Mouse (Mus musculus) olfactory bulb, adult 2 months (tissue): ENCODE measurements around the gene Klhl7.

Experiments used
- CTCF ChIP-seq: fragments of 200-500 bp; IDR thresholded peaks from 2 replicates; pipeline ENCODE4 v1.5.1; 2012; ENCODE audit warnings: low read depth, mild to moderate bottlenecking, low read length, moderate library complexity; ENCODE audit not compliant: insufficient read depth
- POLR2A ChIP-seq: fragments of 200-500 bp; IDR thresholded peaks from 2 replicates; pipeline ENCODE4 v1.6.1; 2012; ENCODE audit warnings: mild to moderate bottlenecking, low read depth, low read length, moderate library complexity; ENCODE audit not compliant: insufficient read depth

DNA sequence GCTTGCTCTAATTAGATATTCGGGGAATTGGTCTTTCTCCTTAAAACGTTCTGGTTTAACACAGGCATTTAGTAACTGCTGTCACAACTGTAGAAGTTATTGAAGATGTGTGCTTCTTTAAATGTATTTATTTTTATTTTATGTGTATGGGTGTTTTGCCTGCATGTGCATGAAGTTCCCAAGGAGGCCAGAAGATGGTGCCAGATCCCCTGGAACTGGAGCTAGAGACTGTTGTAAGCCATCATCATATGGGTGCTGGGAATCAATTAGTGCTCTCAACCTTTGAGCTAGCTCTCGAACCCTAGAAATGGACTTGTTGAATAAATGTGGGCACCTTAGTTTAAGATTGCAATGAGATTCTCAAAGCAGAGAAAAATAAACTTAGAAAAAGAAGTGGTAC lies 42.8 kb upstream of the Klhl7 start:
- TF ChIP-seq CTCF (no peak), POLR2A (no peak)
